In the genomic region with DNA sequence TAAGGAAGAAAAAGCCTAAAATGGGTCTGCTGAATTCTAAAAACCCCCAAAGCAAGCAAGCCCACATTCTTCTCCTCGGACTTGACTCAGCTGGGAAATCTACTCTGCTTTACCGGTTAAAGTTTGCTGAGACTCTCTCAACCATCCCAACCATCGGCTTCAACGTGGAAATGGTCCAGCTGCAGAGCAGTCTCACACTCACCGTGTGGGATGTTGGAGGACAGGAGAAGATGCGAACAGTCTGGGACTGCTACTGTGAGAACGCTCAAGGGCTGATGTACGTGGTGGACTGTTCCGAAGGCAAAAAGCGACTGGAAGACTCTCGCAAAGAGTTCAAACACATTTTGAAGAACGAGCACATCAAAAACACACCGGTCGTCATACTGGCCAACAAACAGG, we compare ENCODE assay signal across 34 mouse cellular contexts. TPM values are rescaled to one million over a fixed set of nuclear protein-coding genes. Genes with fewer than 3 reads are reported as not detected.
DNase-seq lines count a peak whose midpoint lies in the region; ATAC-seq and TF ChIP-seq lines count a peak whose summit lies in the region.
"Had no signal": no experiment of that assay in that cellular context is flagged by ENCODE, and none has a peak within 500 bp of the region (broad histone marks: within the 10 kb centered on the region; RNA-seq: fewer than 3 reads in every experiment).

No protein-coding gene starts in this region.

- peak overlapping the region; percentile 67 for H3K27ac ChIP-seq in lung, embryonic 14.5 days (ENCODE audit: low read depth)
- H3K27ac ChIP-seq in bone marrow, adult 2 months (ENCODE audit: control insufficient read depth, insufficient read depth, low read depth, low read length, poor library complexity): peak overlapping the region; percentile 6; the same call in 1 of the 2 replicates
- no peak overlapping the region for H3K27ac ChIP-seq in intestine, embryonic 16.5 days (ENCODE audit: low read length)
- peak overlapping the region; percentile 66 for H3K27ac ChIP-seq in stomach, embryonic 16.5 days (ENCODE audit: low read length)
- no peak overlapping the region for H3K27ac ChIP-seq in liver, embryonic 11.5 days (ENCODE audit: low read depth, low read length)
- H3K27ac ChIP-seq: heart, embryonic 15.5 days; layer of hippocampus, adult 2 months; limb, embryonic 13.5 days; liver, embryonic 12.5 days; midbrain, embryonic 10.5 days; midbrain, embryonic 15.5 days; neural tube, embryonic 15.5 days had no signal

- TF ChIP-seq CTCF in lung, embryonic 14.5 days (IDR thresholded peaks at IDR 0.05; ENCODE audit: low read depth): no peak
- no peak for TF ChIP-seq CTCF in bone marrow, adult 2 months (IDR thresholded peaks at IDR 0.05; ENCODE audit: control insufficient read depth, insufficient read depth, low read length)

- H3K9ac ChIP-seq in lung, embryonic 14.5 days: no peak overlapping the region; the same call in 1 of the 2 replicates
- no peak overlapping the region for H3K9ac ChIP-seq in intestine, embryonic 16.5 days (ENCODE audit: low read depth, low read length)
- peak overlapping the region; percentile 58 for H3K9ac ChIP-seq in stomach, embryonic 16.5 days (ENCODE audit: low read length)
- H3K9ac ChIP-seq in liver, embryonic 11.5 days (ENCODE audit: low read depth, low read length): no peak overlapping the region
- H3K9ac ChIP-seq: heart, embryonic 15.5 days; limb, embryonic 13.5 days; liver, embryonic 12.5 days; liver, postnatal 0 days; midbrain, embryonic 15.5 days; neural tube, embryonic 15.5 days had no signal

- H3K9me3 ChIP-seq in lung, embryonic 14.5 days (ENCODE audit: low read depth, low read length): peaks cover 3% of the 10 kb centered on the region; the same call in 1 of the 2 replicates
- H3K9me3 ChIP-seq in intestine, embryonic 16.5 days (ENCODE audit: control insufficient read depth, low read length): no peaks in the 10 kb centered on the region
- H3K9me3 ChIP-seq in stomach, embryonic 16.5 days (replicated peaks; ENCODE audit: control insufficient read depth, low read length): no peaks in the 10 kb centered on the region
- no peaks in the 10 kb centered on the region for H3K9me3 ChIP-seq in liver, embryonic 11.5 days (ENCODE audit: control insufficient read depth, low read length)
- H3K9me3 ChIP-seq: heart, embryonic 15.5 days; limb, embryonic 13.5 days; liver, embryonic 12.5 days; midbrain, embryonic 10.5 days; midbrain, embryonic 15.5 days; neural tube, embryonic 15.5 days had no signal

- H3K36me3 ChIP-seq in lung, embryonic 14.5 days (ENCODE audit: insufficient read depth): no peaks in the 10 kb centered on the region
- no peaks in the 10 kb centered on the region for H3K36me3 ChIP-seq in intestine, embryonic 16.5 days (ENCODE audit: control insufficient read depth, insufficient read depth, low read length)
- H3K36me3 ChIP-seq in stomach, embryonic 16.5 days (ENCODE audit: control insufficient read depth, insufficient read depth, low read length): no peaks in the 10 kb centered on the region
- H3K36me3 ChIP-seq in liver, embryonic 11.5 days (ENCODE audit: control insufficient read depth, insufficient read depth, low read length): no peaks in the 10 kb centered on the region
- H3K36me3 ChIP-seq: heart, embryonic 15.5 days; limb, embryonic 13.5 days; liver, embryonic 12.5 days; midbrain, embryonic 10.5 days; midbrain, embryonic 15.5 days; neural tube, embryonic 15.5 days had no signal

- no peak for DNase-seq in lung, embryonic 14.5 days
- DNase-seq in lung, postnatal 10 days: no peak
- DNase-seq in liver, embryonic 11.5 days (ENCODE audit: low spot score): no peak
- no peak for DNase-seq in adrenal gland, adult (ENCODE audit: inconsistent age in 2 of 2, low spot score in 1 of 2)
- DNase-seq: adrenal gland, postnatal 14 days; cerebellum, adult 11-12 months; cerebellum, postnatal 10 days; gastrocnemius, postnatal 10 days; kidney, adult 18-20 months; kidney, postnatal 36 days; liver, postnatal 0 days; retina, postnatal 1 day; right cerebral cortex, postnatal 25 days; spleen, adult 18-20 months; thymus, adult 18-20 months; thymus, postnatal 25 days had no signal

- H3K4me3 ChIP-seq in lung, embryonic 14.5 days (ENCODE audit: low read depth, low read length): peak overlapping the region; percentile 22
- peak overlapping the region; percentile 41 for H3K4me3 ChIP-seq in bone marrow, adult 2 months (replicated peaks; ENCODE audit: control insufficient read depth, low read depth, low read length)
- peak overlapping the region; percentile 11 for H3K4me3 ChIP-seq in intestine, embryonic 16.5 days (ENCODE audit: low read length)
- peak overlapping the region; percentile 37 for H3K4me3 ChIP-seq in stomach, embryonic 16.5 days (replicated peaks; ENCODE audit: low read length)
- H3K4me3 ChIP-seq in liver, embryonic 11.5 days (ENCODE audit: low read depth, low read length): no peak overlapping the region
- H3K4me3 ChIP-seq: erythroblast, embryonic 14.5 days; heart, embryonic 15.5 days; layer of hippocampus, adult 2 months; limb, embryonic 13.5 days; liver, embryonic 12.5 days; midbrain, embryonic 10.5 days; midbrain, embryonic 15.5 days; neural tube, embryonic 15.5 days had no signal

- WGBS in lung, embryonic 14.5 days: 64% methylated on average over 14 of the region's 14 CpGs
- 87% methylated on average over 14 of the region's 14 CpGs for WGBS in bone marrow, adult 2 months
- 63% methylated on average over 14 of the region's 14 CpGs for WGBS in intestine, embryonic 16.5 days
- WGBS in stomach, embryonic 16.5 days: 60% methylated on average over 14 of the region's 14 CpGs
- WGBS in liver, embryonic 11.5 days: 81% methylated on average over 14 of the region's 14 CpGs

- ATAC-seq in lung, embryonic 14.5 days (ENCODE audit: insufficient read depth): no peak
- peak; percentile 61; the same call in 1 of the 2 replicates for ATAC-seq in intestine, embryonic 16.5 days
- peak; percentile 56; the same call in 1 of the 2 replicates for ATAC-seq in stomach, embryonic 16.5 days (ENCODE audit: insufficient read depth, low FRiP score)
- no peak for ATAC-seq in liver, embryonic 11.5 days (replicated peaks; ENCODE audit: low FRiP score)
- ATAC-seq: forebrain, embryonic 16.5 days; hindbrain, embryonic 16.5 days; liver, embryonic 12.5 days; liver, postnatal 0 days; midbrain, embryonic 15.5 days; Patski had no signal

- H3K27me3 ChIP-seq in lung, embryonic 14.5 days (ENCODE audit: insufficient read depth, low read length): no peaks in the 10 kb centered on the region
- H3K27me3 ChIP-seq in intestine, embryonic 16.5 days (replicated peaks; ENCODE audit: control insufficient read depth, insufficient read depth, low read length): no peaks in the 10 kb centered on the region
- H3K27me3 ChIP-seq in stomach, embryonic 16.5 days (ENCODE audit: control insufficient read depth, insufficient read depth, low read length): no peaks in the 10 kb centered on the region
- H3K27me3 ChIP-seq in liver, embryonic 11.5 days (replicated peaks; ENCODE audit: control insufficient read depth, insufficient read depth, low read length): no peaks in the 10 kb centered on the region
- H3K27me3 ChIP-seq: heart, embryonic 15.5 days; limb, embryonic 13.5 days; liver, embryonic 12.5 days; midbrain, embryonic 15.5 days; neural tube, embryonic 15.5 days had no signal

- no peaks in the 10 kb centered on the region for H3K4me1 ChIP-seq in lung, embryonic 14.5 days (ENCODE audit: insufficient read depth)
- H3K4me1 ChIP-seq in bone marrow, adult 2 months (ENCODE audit: control insufficient read depth, insufficient read depth, low read length): no peaks in the 10 kb centered on the region; the same call in none of the 2 replicates
- no peaks in the 10 kb centered on the region for H3K4me1 ChIP-seq in intestine, embryonic 16.5 days (ENCODE audit: control insufficient read depth, insufficient read depth, low read length)
- no peaks in the 10 kb centered on the region for H3K4me1 ChIP-seq in stomach, embryonic 16.5 days (ENCODE audit: control insufficient read depth, insufficient read depth, low read length)
- no peaks in the 10 kb centered on the region for H3K4me1 ChIP-seq in liver, embryonic 11.5 days (replicated peaks; ENCODE audit: control insufficient read depth, insufficient read depth, low read length)
- H3K4me1 ChIP-seq: limb, embryonic 13.5 days; liver, embryonic 12.5 days; midbrain, embryonic 10.5 days; midbrain, embryonic 15.5 days; neural tube, embryonic 15.5 days had no signal

- no peak for TF ChIP-seq POLR2A in bone marrow, adult 2 months (IDR thresholded peaks at IDR 0.05; ENCODE audit: borderline replicate concordance, control insufficient read depth, low read depth, low read length)

- H3K4me2 ChIP-seq in lung, embryonic 14.5 days: peak overlapping the region; percentile 49
- H3K4me2 ChIP-seq in intestine, embryonic 16.5 days (ENCODE audit: low read depth, low read length): peak overlapping the region; percentile 39
- H3K4me2 ChIP-seq in stomach, embryonic 16.5 days (ENCODE audit: low read depth, low read length): peak overlapping the region; percentile 25
- no peak overlapping the region for H3K4me2 ChIP-seq in liver, embryonic 11.5 days
- H3K4me2 ChIP-seq: heart, embryonic 15.5 days; limb, embryonic 13.5 days; liver, embryonic 12.5 days; midbrain, embryonic 15.5 days; neural tube, embryonic 15.5 days had no signal

RNA-seq across cellular contexts. Expression of gene Arl14, which starts 0.3 kb away (rescaled TPM):
- polyA plus RNA-seq in lung, embryonic 14.5 days (2014; fragmentation: Nextera tagmentation; extraction: Ambion mirVana): 1.7 and 1.8 TPM in 2 replicates
- polyA plus RNA-seq in bone marrow, adult 2 months (2011; ENCODE audit: insufficient read depth, insufficient read length, low replicate concordance, missing spikeins): not detected in 2 replicates
- polyA plus RNA-seq in intestine, embryonic 16.5 days (2015; fragmentation: Nextera tagmentation; extraction: Ambion mirVana): 1.4 and 1.6 TPM in 2 replicates
- polyA plus RNA-seq in stomach, embryonic 16.5 days (2015; fragmentation: Nextera tagmentation; extraction: Ambion mirVana): 19.0 and 20.5 TPM in 2 replicates
- polyA plus RNA-seq in liver, embryonic 11.5 days (2014; fragmentation: Nextera tagmentation; extraction: Ambion mirVana): not detected in 2 replicates
- polyA plus RNA-seq: embryonic facial prominence, embryonic 14.5 days; erythroblast, embryonic 14.5 days; forebrain, embryonic 11.5 days; forebrain, embryonic 16.5 days; gonadal fat pad, adult 2 months; heart, embryonic 15.5 days; hindbrain, embryonic 11.5 days; hindbrain, embryonic 16.5 days; limb, embryonic 13.5 days; liver, embryonic 12.5 days; liver, postnatal 0 days; midbrain, embryonic 10.5 days; midbrain, embryonic 15.5 days; neural tube, embryonic 15.5 days; Patski had no signal

Comparison
In these comparisons a context has a peak if more than half of its experiments do, and no peak if none do; other contexts are left out.
1. ATAC-seq: peak in intestine, embryonic 16.5 days (single experiment) and stomach, embryonic 16.5 days (single experiment); none in lung, embryonic 14.5 days (single experiment) and liver, embryonic 11.5 days (single experiment).
2. H3K27ac ChIP-seq: peak in lung, embryonic 14.5 days (single experiment), bone marrow, adult 2 months (single experiment) and stomach, embryonic 16.5 days (single experiment); none in intestine, embryonic 16.5 days (single experiment) and liver, embryonic 11.5 days (single experiment).